Mouse (Mus musculus) urinary bladder, postnatal 4 days (tissue): ENCODE data around the gene Pfkfb3.
"Not testable (repeated sequence)": the region's sequence is repeated elsewhere in the genome, so short reads cannot be mapped to it uniquely, and the experiment has no call there.

Experiments used
- DNase-seq, 2 experiments: peaks; one replicate each; pipeline ENCODE4 v3.0.0; 2021 to 2022; ENCODE audit warnings: low spot score in 2 of 2

The Pfkfb3 gene

GRCm38 (mm10) chr2:11548508-11548907 lies 5.4 kb downstream of the Pfkfb3 start:
- DNase-seq = no peak

GRCm38 (mm10) chr2:11547609-11548008 lies 6.3 kb downstream of the Pfkfb3 start:
- DNase-seq = no peak

GRCm38 (mm10) chr2:11546091-11546490 lies 7.8 kb downstream of the Pfkfb3 start:
- no peak for DNase-seq

- DNase-seq = no peak
These were observed 8.5 kb downstream of the Pfkfb3 start for GRCm38 (mm10) chr2:11545380-11545779.

- no peak for DNase-seq
These were observed 9.5 kb downstream of the Pfkfb3 start for GRCm38 (mm10) chr2:11544342-11544741.

GRCm38 (mm10) chr2:11543158-11543557 lies 10.7 kb downstream of the Pfkfb3 start:
- DNase-seq = no peak

GRCm38 (mm10) chr2:11542640-11543039 lies 11.2 kb downstream of the Pfkfb3 start:
- DNase-seq = peak in 1 of 2 experiments; percentile 77

- DNase-seq = no peak
These were observed 11.8 kb downstream of the Pfkfb3 start for GRCm38 (mm10) chr2:11542121-11542520.

- not testable (repeated sequence) for DNase-seq
These were observed 12.3 kb downstream of the Pfkfb3 start for GRCm38 (mm10) chr2:11541528-11541927.

- no peak for DNase-seq
These were observed 17.9 kb downstream of the Pfkfb3 start for GRCm38 (mm10) chr2:11535966-11536365.

GRCm38 (mm10) chr2:11535412-11535928 lies 18.4 kb downstream of the Pfkfb3 start:
- DNase-seq = peak; percentile 92 to 95

GRCm38 (mm10) chr2:11534826-11535225 lies 19.1 kb downstream of the Pfkfb3 start:
- no peak for DNase-seq

- no peak for DNase-seq
These were observed 23.8 kb downstream of the Pfkfb3 start for GRCm38 (mm10) chr2:11530101-11530500.

- DNase-seq = no peak
These were observed 27.8 kb downstream of the Pfkfb3 start for GRCm38 (mm10) chr2:11526063-11526462.

- DNase-seq = no peak
These were observed 29.1 kb downstream of the Pfkfb3 start for GRCm38 (mm10) chr2:11524736-11525135.

- no peak for DNase-seq
These were observed 32.1 kb downstream of the Pfkfb3 start for GRCm38 (mm10) chr2:11521758-11522157.

- no peak for DNase-seq
These were observed 33.1 kb downstream of the Pfkfb3 start for GRCm38 (mm10) chr2:11520786-11521185.

GRCm38 (mm10) chr2:11515828-11516227 lies 38.0 kb downstream of the Pfkfb3 start:
- no peak for DNase-seq

- peak in 1 of 2 experiments; percentile 44 for DNase-seq
These were observed 40.6 kb downstream of the Pfkfb3 start for GRCm38 (mm10) chr2:11513057-11513967.

GRCm38 (mm10) chr2:11512127-11512526 lies 41.8 kb downstream of the Pfkfb3 start:
- DNase-seq = no peak

- DNase-seq = no peak
These were observed 50.1 kb downstream of the Pfkfb3 start for GRCm38 (mm10) chr2:11503736-11504135.

GRCm38 (mm10) chr2:11502901-11503431 lies 50.9 kb downstream of the Pfkfb3 start:
- peak; percentile 57 to 66 for DNase-seq

- DNase-seq = no peak
These were observed 51.6 kb downstream of the Pfkfb3 start for GRCm38 (mm10) chr2:11502255-11502765.
